Mouse (Mus musculus) hindbrain, embryonic 10.5 days (tissue): ENCODE measurements at regions not wholly inside any gene's neighbourhood (a gene's known extent, or its start where the extent isn't known, plus 50 kb on each side); places are given as distances from the start of the nearest gene placed in this dataset.
A peak's percentile ranks its signal among the peaks of the same experiment; 100 is the strongest.

Source experiments
- DNase-seq: peaks from one replicate; pipeline ENCODE4 v3.0.0-alpha.2; 2017; ENCODE audit warnings: low spot score
- H3K27ac ChIP-seq: fragments of 300-500 bp; sonication (generic); 2 replicates; pipeline ENCODE4 v1.5.1; 2016; ENCODE audit warnings: mild to moderate bottlenecking, moderate library complexity
- H3K27me3 ChIP-seq: fragments of 300-500 bp; sonication (generic); 2 replicates; pipeline ENCODE4 v1.6.1; 2016; ENCODE audit warnings: mild to moderate bottlenecking; ENCODE audit not compliant: poor library complexity, insufficient read depth, severe bottlenecking
- H3K36me3 ChIP-seq: fragments of 300-500 bp; sonication (generic); 2 replicates; pipeline ENCODE4 v1.6.1; 2016; ENCODE audit warnings: mild to moderate bottlenecking, moderate library complexity
- H3K4me1 ChIP-seq: fragments of 300-500 bp; sonication (generic); replicated peaks from 2 replicates; pipeline ENCODE4 v1.6.1; 2016; ENCODE audit warnings: mild to moderate bottlenecking
- H3K4me3 ChIP-seq: fragments of 300-500 bp; sonication (generic); 2 replicates; pipeline ENCODE4 v1.5.1; 2016; ENCODE audit warnings: mild to moderate bottlenecking, moderate library complexity
- H3K9me3 ChIP-seq: fragments of 300-500 bp; sonication (generic); 2 replicates; pipeline ENCODE4 v1.6.1; 2016; ENCODE audit warnings: mild to moderate bottlenecking, moderate library complexity
- WGBS: fragments of 180-500 bp; shearing (Covaris S2); methylation state at CpG from one replicate; pipeline ENCODE4 v1.1.7; 2016; 5-methylcytosine and 5-hydroxymethylcytosine counted together

DNA sequence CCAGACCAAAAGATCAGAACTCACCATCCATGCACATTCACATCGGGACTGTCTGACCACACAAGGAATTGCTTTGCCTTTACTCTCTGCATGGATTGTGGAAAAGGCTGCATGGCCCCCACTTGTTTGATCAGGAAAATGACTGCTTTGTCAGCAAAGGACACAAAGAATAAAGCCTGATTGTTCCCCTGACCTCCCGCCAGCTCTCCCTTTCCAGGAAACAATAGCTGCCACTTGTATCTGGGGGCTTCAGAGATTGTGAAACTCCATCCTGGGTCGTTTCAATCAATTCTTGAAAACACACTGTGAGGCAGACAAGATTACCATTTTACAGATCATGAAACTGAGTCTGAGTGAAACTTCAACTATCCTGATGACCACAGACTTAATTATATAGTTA lies 70.7 kb downstream of the Zic3 start:
- WGBS, result 34% methylated on average over 3 of the region's 3 CpGs

GRCm38 (mm10) chrX:58117761-58118426 lies 95.4 kb downstream of the Zic3 start:
- WGBS, result 91% methylated on average over 8 of the region's 8 CpGs
- H3K27ac ChIP-seq, result no peak overlapping the region
- no peaks in the 10 kb centered on the region for H3K27me3 ChIP-seq
- H3K36me3 ChIP-seq, result no peaks in the 10 kb centered on the region
- no peaks in the 10 kb centered on the region for H3K9me3 ChIP-seq
- DNase-seq, result no peak
- no peak overlapping the region for H3K4me3 ChIP-seq
- 0 out of 2 replicates have a peak, but pooled peaks cover 6% of the 10 kb centered on the region for H3K4me1 ChIP-seq

More for the DNA sequence above, 70.7 kb downstream of the Zic3 start:
- no peaks in the 10 kb centered on the region for H3K9me3 ChIP-seq
- H3K27me3 ChIP-seq, result no peaks in the 10 kb centered on the region
- no peaks in the 10 kb centered on the region; the same call in 1 of the 2 replicates for H3K4me1 ChIP-seq
- no peak overlapping the region for H3K27ac ChIP-seq
- no peak for DNase-seq
- no peak overlapping the region for H3K4me3 ChIP-seq
- no peaks in the 10 kb centered on the region for H3K36me3 ChIP-seq

DNA sequence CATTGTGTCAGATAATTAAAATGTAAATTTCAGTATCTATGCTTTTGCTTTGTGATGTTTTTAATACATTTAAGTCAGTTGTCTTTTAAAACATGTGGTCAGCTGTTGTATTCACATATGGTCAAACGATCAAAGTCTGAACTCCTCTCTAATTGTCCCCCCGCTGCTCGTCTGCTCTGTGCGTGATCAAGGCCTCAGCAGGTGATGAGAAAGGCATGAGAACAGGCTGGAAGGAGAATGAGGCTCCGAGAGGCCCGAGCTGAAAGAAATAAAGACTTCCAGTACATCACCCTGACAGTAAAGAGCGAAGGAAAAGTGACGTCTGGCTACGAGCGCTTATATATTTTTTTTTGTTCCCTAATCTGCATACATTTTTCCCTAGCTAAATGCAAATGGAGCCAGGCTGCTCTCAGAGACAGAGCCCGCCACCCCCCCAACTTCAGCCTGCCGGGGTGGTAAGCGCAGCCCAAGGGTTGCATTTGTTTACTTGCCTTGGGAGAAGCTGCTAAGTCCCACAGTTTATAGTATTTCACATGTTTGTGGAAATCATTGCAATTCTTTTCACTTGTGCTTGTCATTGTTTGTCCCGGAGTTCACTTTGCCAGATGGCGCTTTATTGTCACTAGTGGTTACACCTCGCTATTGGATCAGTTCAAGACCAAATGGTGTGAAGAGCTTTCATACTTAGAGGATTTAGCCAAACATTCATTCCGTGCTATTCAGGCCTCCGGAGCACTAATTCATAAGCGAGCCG lies 133.0 kb downstream of the Zic3 start:
- Histone ChIP-seq H3K27me3 (no peaks in the 10 kb centered on the region), H3K4me3 (peak overlapping the region; percentile 36), H3K9me3 (no peaks in the 10 kb centered on the region), H3K27ac (peak overlapping the region; percentile 53), H3K4me1 (no peaks in the 10 kb centered on the region; the same call in 1 of the 2 replicates), H3K36me3 (no peaks in the 10 kb centered on the region)
- 22% methylated on average over 20 of the region's 20 CpGs for WGBS
- DNase-seq, result peak; percentile 49

- WGBS, result 25% methylated on average over 5 of the region's 5 CpGs
- DNase-seq, result no peak
- H3K27me3 ChIP-seq, result no peaks in the 10 kb centered on the region
- no peaks in the 10 kb centered on the region; the same call in 1 of the 2 replicates for H3K4me1 ChIP-seq
- H3K27ac ChIP-seq, result no peak overlapping the region
- no peaks in the 10 kb centered on the region for H3K9me3 ChIP-seq
- H3K4me3 ChIP-seq, result no peak overlapping the region
- H3K36me3 ChIP-seq, result no peaks in the 10 kb centered on the region
These were observed 134.9 kb downstream of the Zic3 start for GRCm38 (mm10) chrX:58157361-58157760.

- no peaks in the 10 kb centered on the region for H3K36me3 ChIP-seq
- WGBS, result 90% methylated on average over 12 of the region's 12 CpGs
- H3K9me3 ChIP-seq, result no peaks in the 10 kb centered on the region
- H3K4me3 ChIP-seq, result no peak overlapping the region
- no peaks in the 10 kb centered on the region for H3K4me1 ChIP-seq
- DNase-seq, result no peak
- no peak overlapping the region for H3K27ac ChIP-seq
- H3K27me3 ChIP-seq, result no peaks in the 10 kb centered on the region
These were observed 143.8 kb downstream of the Zic3 start for GRCm38 (mm10) chrX:58166184-58166904.

- no peak for DNase-seq
- 95% methylated on average over 1 of the region's 1 CpGs for WGBS
- Histone ChIP-seq H3K27me3 (no peaks in the 10 kb centered on the region), H3K4me3 (no peak overlapping the region), H3K36me3 (no peaks in the 10 kb centered on the region), H3K9me3 (no peaks in the 10 kb centered on the region), H3K4me1 (no peaks in the 10 kb centered on the region), H3K27ac (no peak overlapping the region)
These were observed 151.8 kb downstream of the Zic3 start for GRCm38 (mm10) chrX:58174326-58174725.
